ENCODE assay signal across 21 mouse cellular contexts in genomic region chr17:10476807-10477206, GRCm38 (mm10).
DNase-seq lines count a peak whose midpoint lies in the region; ATAC-seq and TF ChIP-seq lines count a peak whose summit lies in the region.
"Had no signal": no experiment of that assay in that cellular context is flagged by ENCODE, and none has a peak within 500 bp of the region (broad histone marks: within the 10 kb centered on the region; RNA-seq: fewer than 3 reads in every experiment).

No protein-coding gene starts in this region.

- no peaks in the 10 kb centered on the region for H3K9me3 ChIP-seq in heart, embryonic 11.5 days (replicated peaks; ENCODE audit: control insufficient read depth, low read length)
- H3K9me3 ChIP-seq in hindbrain, embryonic 15.5 days: no peaks in the 10 kb centered on the region
- no peaks in the 10 kb centered on the region for H3K9me3 ChIP-seq in hindbrain, postnatal 0 days (ENCODE audit: low read length)
- H3K9me3 ChIP-seq in midbrain, embryonic 14.5 days (ENCODE audit: control insufficient read depth, low read length): no peaks in the 10 kb centered on the region
- H3K9me3 ChIP-seq in midbrain, postnatal 0 days (ENCODE audit: low read length): no peaks in the 10 kb centered on the region
- H3K9me3 ChIP-seq: embryonic facial prominence, embryonic 10.5 days; forebrain, embryonic 15.5 days; stomach, embryonic 15.5 days had no signal

- no peak for DNase-seq in heart, postnatal 4 days
- no peak for DNase-seq in hindbrain, postnatal 0 days (ENCODE audit: low spot score)
- peak; percentile 68 for DNase-seq in midbrain, embryonic 14.5 days
- DNase-seq in midbrain, postnatal 0 days (ENCODE audit: low spot score): peak; percentile 40
- DNase-seq in right cerebral cortex, postnatal 4 days: no peak
- DNase-seq: adrenal gland, adult 8-10 months; cerebellum, adult 9-10 months; kidney, adult 8-10 months; kidney, postnatal 14 days; left cerebral cortex, postnatal 4 days; liver; right cerebral cortex, postnatal 25 days; thymus, adult 18-20 months; thymus, postnatal 4 days had no signal

- peaks cover 40% of the 10 kb centered on the region for H3K4me1 ChIP-seq in heart, embryonic 11.5 days (ENCODE audit: control insufficient read depth, insufficient read depth, low read length)
- H3K4me1 ChIP-seq in hindbrain, embryonic 15.5 days (replicated peaks): peaks cover 7% of the 10 kb centered on the region; the same call in 1 of the 2 replicates
- 0 out of 2 replicates have a peak, but pooled peaks cover 3% of the 10 kb centered on the region for H3K4me1 ChIP-seq in hindbrain, postnatal 0 days (ENCODE audit: insufficient read depth, low read length)
- H3K4me1 ChIP-seq in midbrain, embryonic 14.5 days (ENCODE audit: control insufficient read depth, insufficient read depth, low read length): 0 out of 2 replicates have a peak, but pooled peaks cover 6% of the 10 kb centered on the region
- no peaks in the 10 kb centered on the region for H3K4me1 ChIP-seq in midbrain, postnatal 0 days (ENCODE audit: insufficient read depth, low read length)
- H3K4me1 ChIP-seq: stomach, embryonic 15.5 days had no signal

- TF ChIP-seq CTCF in hindbrain, postnatal 0 days (IDR thresholded peaks at IDR 0.05; ENCODE audit: low read depth): no peak
- no peak for TF ChIP-seq CTCF in midbrain, postnatal 0 days (IDR thresholded peaks at IDR 0.05)

- ATAC-seq in heart, embryonic 11.5 days (replicated peaks; ENCODE audit: insufficient number of reproducible peaks, low FRiP score, low TSS enrichment): no peak
- ATAC-seq in hindbrain, embryonic 15.5 days (ENCODE audit: low FRiP score, low read depth): peak; percentile 45; the same call in 1 of the 2 replicates
- ATAC-seq in hindbrain, postnatal 0 days: no peak
- ATAC-seq in midbrain, embryonic 14.5 days (ENCODE audit: low FRiP score, low TSS enrichment): no peak; the same call in 1 of the 2 replicates
- no peak for ATAC-seq in midbrain, postnatal 0 days (ENCODE audit: low FRiP score)
- no peak for ATAC-seq in inflammation-experienced regulatory T-cells, adult 6 months
- ATAC-seq: forebrain, embryonic 15.5 days; lung, postnatal 0 days had no signal

- WGBS in heart, embryonic 11.5 days (ENCODE audit: insufficient replicate concordance): 80% methylated on average over 7 of the region's 7 CpGs
- WGBS in hindbrain, embryonic 15.5 days: 36% methylated on average over 7 of the region's 7 CpGs
- WGBS in hindbrain, postnatal 0 days: 44% methylated on average over 7 of the region's 7 CpGs
- WGBS in midbrain, embryonic 14.5 days: 57% methylated on average over 7 of the region's 7 CpGs
- WGBS in midbrain, postnatal 0 days: 61% methylated on average over 7 of the region's 7 CpGs

- H3K4me3 ChIP-seq in heart, embryonic 11.5 days (ENCODE audit: low read depth, low read length): no peak overlapping the region
- H3K4me3 ChIP-seq in hindbrain, embryonic 15.5 days: no peak overlapping the region
- H3K4me3 ChIP-seq in hindbrain, postnatal 0 days (ENCODE audit: low read length): no peak overlapping the region
- no peak overlapping the region for H3K4me3 ChIP-seq in midbrain, embryonic 14.5 days (replicated peaks; ENCODE audit: low read depth, low read length)
- no peak overlapping the region for H3K4me3 ChIP-seq in midbrain, postnatal 0 days (ENCODE audit: low read depth, low read length)
- H3K4me3 ChIP-seq: embryonic facial prominence, embryonic 10.5 days; forebrain, embryonic 15.5 days; stomach, embryonic 15.5 days had no signal

- no peaks in the 10 kb centered on the region for H3K27me3 ChIP-seq in heart, embryonic 11.5 days (ENCODE audit: control insufficient read depth, insufficient read depth, low read length)
- H3K27me3 ChIP-seq in hindbrain, embryonic 15.5 days: no peaks in the 10 kb centered on the region
- H3K27me3 ChIP-seq in hindbrain, postnatal 0 days (ENCODE audit: insufficient read depth, low read length): no peaks in the 10 kb centered on the region
- no peaks in the 10 kb centered on the region for H3K27me3 ChIP-seq in midbrain, embryonic 14.5 days (ENCODE audit: control insufficient read depth, insufficient read depth, low read length)
- no peaks in the 10 kb centered on the region for H3K27me3 ChIP-seq in midbrain, postnatal 0 days (ENCODE audit: insufficient read depth, low read length)
- H3K27me3 ChIP-seq: forebrain, embryonic 15.5 days; stomach, embryonic 15.5 days had no signal

- no peak overlapping the region for H3K4me2 ChIP-seq in heart, embryonic 11.5 days
- no peak overlapping the region for H3K4me2 ChIP-seq in hindbrain, embryonic 15.5 days
- no peak overlapping the region for H3K4me2 ChIP-seq in hindbrain, postnatal 0 days (ENCODE audit: low read depth, low read length)
- H3K4me2 ChIP-seq in midbrain, embryonic 14.5 days (ENCODE audit: low read length): no peak overlapping the region
- H3K4me2 ChIP-seq in midbrain, postnatal 0 days (ENCODE audit: low read depth, low read length, poor library complexity, severe bottlenecking): no peak overlapping the region
- H3K4me2 ChIP-seq: forebrain, embryonic 15.5 days; stomach, embryonic 15.5 days had no signal

- H3K9ac ChIP-seq in heart, embryonic 11.5 days (ENCODE audit: low read depth, low read length): no peak overlapping the region
- H3K9ac ChIP-seq in hindbrain, embryonic 15.5 days: no peak overlapping the region
- no peak overlapping the region for H3K9ac ChIP-seq in hindbrain, postnatal 0 days (replicated peaks; ENCODE audit: low read length)
- H3K9ac ChIP-seq in midbrain, embryonic 14.5 days (replicated peaks; ENCODE audit: low read length): no peak overlapping the region
- H3K9ac ChIP-seq in midbrain, postnatal 0 days (replicated peaks; ENCODE audit: low read length, poor library complexity, severe bottlenecking): no peak overlapping the region
- H3K9ac ChIP-seq: forebrain, embryonic 15.5 days; stomach, embryonic 15.5 days had no signal

- no peaks in the 10 kb centered on the region for H3K36me3 ChIP-seq in heart, embryonic 11.5 days (ENCODE audit: control insufficient read depth, insufficient read depth, low read length)
- H3K36me3 ChIP-seq in hindbrain, embryonic 15.5 days: no peaks in the 10 kb centered on the region
- H3K36me3 ChIP-seq in hindbrain, postnatal 0 days (ENCODE audit: insufficient read depth, low read length): no peaks in the 10 kb centered on the region
- no peaks in the 10 kb centered on the region for H3K36me3 ChIP-seq in midbrain, embryonic 14.5 days (ENCODE audit: control insufficient read depth, insufficient read depth, low read length)
- H3K36me3 ChIP-seq in midbrain, postnatal 0 days (ENCODE audit: insufficient read depth, low read length): no peaks in the 10 kb centered on the region
- H3K36me3 ChIP-seq: embryonic facial prominence, embryonic 10.5 days; forebrain, embryonic 15.5 days; stomach, embryonic 15.5 days had no signal

- peak overlapping the region; percentile 94; the same call in 1 of the 2 replicates for H3K27ac ChIP-seq in heart, embryonic 11.5 days (ENCODE audit: low read depth, low read length)
- no peak overlapping the region for H3K27ac ChIP-seq in hindbrain, embryonic 15.5 days (replicated peaks)
- no peak overlapping the region for H3K27ac ChIP-seq in hindbrain, postnatal 0 days
- H3K27ac ChIP-seq in midbrain, embryonic 14.5 days (replicated peaks; ENCODE audit: low read depth, low read length): peak overlapping the region; percentile 41
- no peak overlapping the region for H3K27ac ChIP-seq in midbrain, postnatal 0 days (ENCODE audit: low read depth, low read length)
- H3K27ac ChIP-seq: forebrain, embryonic 15.5 days; stomach, embryonic 15.5 days had no signal

Comparison
In these comparisons a context has a peak if more than half of its experiments do, and no peak if none do; other contexts are left out.
1. H3K27ac ChIP-seq: peak in heart, embryonic 11.5 days (single experiment) and midbrain, embryonic 14.5 days (single experiment); none in hindbrain, embryonic 15.5 days (single experiment), hindbrain, postnatal 0 days (single experiment) and midbrain, postnatal 0 days (single experiment).
2. DNase-seq: peak in midbrain, embryonic 14.5 days (single experiment) and midbrain, postnatal 0 days (single experiment); none in heart, postnatal 4 days (single experiment), hindbrain, postnatal 0 days (single experiment) and right cerebral cortex, postnatal 4 days (single experiment).